Mouse (Mus musculus) gonadal fat pad, adult 2 months (tissue): ENCODE data around the gene Snx14. TPM values are rescaled to one million over a fixed set of nuclear protein-coding genes. Genes with fewer than 3 reads are reported as not detected.

Source experiments
- DNase-seq: peaks from one replicate; pipeline ENCODE4 v3.0.0-alpha.2; 2012; ENCODE audit warnings: low read depth
- polyA plus RNA-seq: library from polyadenylated mRNA; depleted of rRNA; stranded (reverse); fragments of >200 nt; gene quantifications from 2 replicates; pipeline ENCODE4 v1.2.3, GENCODE M21; 2012

Gene Snx14
- polyA plus RNA-seq, 1 experiment = 16.7 TPM

GRCm38 (mm10) chr9:88380542-88380941 is 58.2 kb downstream of the Snx14 start:
- DNase-seq = no peak

- no peak for DNase-seq
Observed at GRCm38 (mm10) chr9:88380076-88380475, 58.7 kb downstream of the Snx14 start.

GRCm38 (mm10) chr9:88379057-88379456 is 59.7 kb downstream of the Snx14 start:
- DNase-seq = no peak

- DNase-seq = no peak
Observed at GRCm38 (mm10) chr9:88377483-88377882, 61.3 kb downstream of the Snx14 start.

- no peak for DNase-seq
Observed at GRCm38 (mm10) chr9:88373001-88373400, 65.8 kb downstream of the Snx14 start.

DNA sequence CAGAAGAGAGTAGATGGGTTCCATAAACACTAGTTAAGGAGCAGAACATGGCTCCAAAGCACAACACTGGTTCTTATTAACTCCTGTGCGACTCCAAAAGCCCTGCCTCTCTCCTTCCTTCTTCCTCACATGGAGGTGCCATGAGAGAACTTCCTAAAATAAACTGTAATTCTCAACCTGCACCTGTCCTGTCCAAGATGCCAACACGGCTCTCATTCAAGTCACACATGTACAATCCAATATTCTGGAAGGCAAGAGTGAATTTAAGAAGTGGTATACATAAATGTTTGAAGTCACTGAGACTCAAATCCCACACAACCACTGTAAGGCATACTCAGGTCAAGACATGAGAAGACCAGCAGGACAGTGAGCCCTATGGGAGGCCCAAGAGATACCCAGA is 67.6 kb downstream of the Snx14 start:
- DNase-seq = no peak

GRCm38 (mm10) chr9:88369666-88370065 is 69.1 kb downstream of the Snx14 start:
- DNase-seq = no peak

DNA sequence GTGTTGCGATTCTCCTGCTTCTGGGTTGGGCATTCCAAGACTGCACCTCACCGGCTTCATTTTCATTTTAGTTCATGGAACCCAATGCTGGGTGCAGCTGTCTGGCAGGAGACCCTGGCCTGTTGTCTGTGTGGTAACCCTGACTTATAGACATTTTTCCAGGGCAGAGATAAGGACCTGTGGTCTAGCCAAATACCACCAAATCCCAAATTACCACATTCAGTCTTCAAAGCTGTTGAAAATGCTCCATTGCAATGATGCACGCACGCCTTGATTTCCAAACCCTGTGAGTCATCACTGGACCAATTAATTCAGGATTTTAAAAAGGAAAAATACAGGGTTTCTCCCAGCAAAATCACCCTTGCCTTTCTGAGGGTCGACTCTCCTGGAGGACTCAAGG is 70.3 kb downstream of the Snx14 start:
- no peak for DNase-seq

GRCm38 (mm10) chr9:88367751-88368150 is 71.0 kb downstream of the Snx14 start:
- DNase-seq = no peak

DNA sequence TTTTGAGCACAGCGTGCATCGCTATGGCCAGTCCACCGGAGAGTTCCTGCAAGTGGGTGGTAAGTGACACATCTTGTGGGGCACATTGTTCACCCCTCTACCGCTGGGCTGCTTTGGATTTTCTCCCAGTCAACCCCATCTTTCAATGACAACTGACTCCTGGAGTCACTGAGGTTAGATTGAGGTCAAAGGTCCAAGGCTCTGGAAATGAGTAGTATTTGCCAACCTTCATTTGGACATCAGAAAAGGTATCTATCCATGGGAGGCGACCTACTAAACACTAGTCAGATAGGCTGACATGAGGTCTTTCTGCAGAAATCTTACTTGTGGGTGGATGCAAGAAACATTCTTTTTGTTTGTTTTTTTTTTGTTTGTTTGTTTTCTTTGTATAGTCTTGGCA is 71.4 kb downstream of the Snx14 start:
- DNase-seq = no peak

DNA sequence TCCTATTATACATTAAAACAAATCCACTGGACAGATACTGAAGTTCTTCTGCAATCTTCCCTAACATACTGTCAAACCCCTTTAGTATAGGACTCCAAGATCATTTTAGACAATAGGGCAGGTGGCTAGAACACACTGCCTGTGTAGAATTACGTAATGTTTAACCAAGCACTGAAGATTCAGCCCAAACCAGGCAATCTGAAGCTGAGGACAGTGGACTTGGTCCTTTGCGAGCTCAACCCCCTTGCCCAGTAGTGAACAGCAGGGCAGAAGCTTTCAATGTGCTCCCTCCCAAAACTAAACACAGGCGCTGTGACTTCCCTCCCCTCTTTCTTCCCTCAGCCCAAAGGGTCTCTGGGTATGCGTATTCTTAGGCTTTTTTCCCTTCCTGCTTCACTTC is 71.9 kb downstream of the Snx14 start:
- no peak for DNase-seq

DNA sequence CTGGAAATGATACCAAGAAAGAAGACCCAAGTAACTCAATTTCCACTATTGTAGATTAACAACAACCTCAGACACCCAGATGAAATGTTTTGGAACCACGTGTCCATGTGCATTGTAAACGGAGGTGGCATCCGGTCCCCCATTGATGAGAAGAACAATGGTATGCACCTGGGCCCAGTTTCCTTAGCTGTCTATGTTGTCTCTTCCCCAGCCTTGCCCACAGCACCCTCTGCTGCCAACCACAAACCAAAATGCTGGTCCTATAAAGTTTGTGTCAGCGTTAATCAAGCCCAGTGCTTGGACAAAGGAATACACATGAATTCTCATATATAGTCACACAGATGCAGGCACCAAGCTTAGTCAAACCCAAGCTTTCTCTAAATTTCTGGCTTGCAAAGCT is 72.5 kb downstream of the Snx14 start:
- no peak for DNase-seq

DNA sequence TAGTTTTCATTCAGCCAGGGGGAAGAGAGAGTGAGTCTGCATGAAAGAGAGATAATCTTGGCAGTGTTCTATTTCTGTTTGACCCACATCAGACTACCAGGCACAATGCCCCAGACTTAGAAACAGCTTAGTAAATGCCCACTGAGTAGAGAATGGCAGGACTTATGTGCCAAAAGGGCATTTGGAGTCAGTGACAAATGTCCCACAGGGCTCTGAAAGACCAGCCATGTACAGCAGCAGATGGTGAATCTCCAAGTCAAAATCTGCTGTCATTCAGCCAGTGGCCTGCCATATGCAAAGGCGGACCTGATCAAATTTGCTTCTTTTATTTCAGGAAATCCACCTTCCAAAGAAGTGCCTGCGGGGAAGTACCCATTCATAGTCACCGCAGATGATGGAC is 75.7 kb downstream of the Snx14 start:
- no peak for DNase-seq

DNA sequence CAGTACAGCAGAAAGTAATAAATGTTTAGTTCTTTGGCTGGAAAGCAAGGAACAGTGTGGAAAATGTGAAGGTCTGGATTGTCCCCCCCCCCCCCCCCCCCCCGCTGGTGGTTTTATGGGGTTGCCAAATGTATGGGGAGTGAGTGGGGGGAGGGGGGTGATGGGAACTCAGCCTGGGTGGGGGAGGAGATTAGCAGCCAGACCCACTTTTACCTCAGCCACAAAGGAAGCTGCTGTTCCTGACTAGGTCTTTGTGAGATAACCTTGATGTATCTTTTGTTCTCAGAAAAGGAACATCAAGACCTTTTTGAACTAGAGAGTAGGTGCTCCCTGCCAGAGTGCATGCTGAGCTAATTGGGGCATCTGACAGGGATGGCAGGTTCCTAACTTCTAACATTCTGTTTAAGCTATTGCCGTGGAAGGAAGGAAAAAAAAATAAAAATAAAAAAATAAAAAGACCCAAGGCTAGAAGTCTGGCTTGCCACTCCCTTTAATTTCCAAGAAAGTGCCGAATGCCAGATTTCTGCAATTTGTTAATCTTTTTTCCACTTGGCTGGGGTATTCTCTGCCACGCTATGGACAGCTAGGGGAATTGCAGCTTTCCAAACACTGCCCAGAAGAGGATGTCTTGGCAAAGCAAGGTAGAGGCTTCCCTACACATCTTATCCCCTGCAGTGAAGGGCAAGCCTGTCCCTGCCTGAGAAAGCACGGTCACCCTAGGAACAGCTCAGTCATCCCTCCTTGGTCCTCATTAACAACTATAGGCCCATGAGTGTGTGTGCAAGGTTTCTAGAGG is 76.5 kb downstream of the Snx14 start:
- no peak for DNase-seq

DNA sequence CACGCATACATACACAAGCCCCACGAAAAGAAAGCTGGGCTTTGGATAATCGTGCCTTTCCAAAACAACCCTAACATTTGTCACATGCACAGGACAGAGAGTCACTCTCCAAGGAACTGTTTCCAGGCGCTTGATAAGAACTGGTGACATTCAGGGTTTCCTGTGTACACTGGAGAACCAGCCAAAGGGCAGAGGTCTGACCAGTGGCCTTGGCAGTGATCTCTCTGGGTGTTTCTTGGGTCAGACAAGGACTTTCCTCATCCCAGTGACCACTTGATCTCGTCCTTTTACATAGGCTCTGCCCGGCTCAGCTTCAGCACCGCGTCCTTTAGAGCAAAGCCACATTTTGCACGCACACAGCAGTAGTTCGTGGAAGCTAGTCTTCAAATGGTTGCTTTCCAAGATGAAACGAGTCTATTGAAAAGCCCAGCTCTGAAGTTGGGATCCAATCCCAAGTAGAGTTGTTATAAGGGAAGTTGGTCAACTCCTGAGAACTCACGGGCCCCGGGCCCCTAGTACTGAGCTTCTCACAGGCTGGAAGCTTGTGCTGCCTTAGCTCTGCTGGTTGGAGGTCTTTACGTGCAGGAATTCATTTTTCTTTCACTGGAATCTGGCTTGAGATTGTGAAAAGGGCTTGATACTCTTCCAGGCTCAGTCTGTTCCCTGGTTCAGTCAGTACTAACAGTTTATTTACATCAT is 77.4 kb downstream of the Snx14 start:
- DNase-seq = no peak

DNA sequence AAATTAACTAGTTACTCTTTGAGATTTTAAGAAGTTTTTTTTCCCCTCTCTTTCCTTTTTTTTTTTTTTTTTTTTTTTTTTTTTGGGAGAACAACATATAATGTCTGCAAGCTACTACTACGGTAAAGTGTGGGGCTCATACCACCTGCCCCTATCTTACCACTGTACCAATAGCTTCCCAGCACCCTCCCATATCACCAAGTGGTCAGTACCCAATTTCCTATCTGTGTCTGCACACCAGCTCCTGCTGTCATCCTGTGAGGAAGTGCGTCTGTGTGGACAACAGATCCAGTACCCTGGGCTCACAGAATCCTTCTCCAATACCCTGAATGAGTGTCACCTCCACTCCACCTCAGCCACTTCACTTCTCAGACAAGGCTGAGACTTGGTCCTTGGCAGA is 79.6 kb downstream of the Snx14 start:
- no peak for DNase-seq

- DNase-seq = no peak
Observed at GRCm38 (mm10) chr9:88357173-88357572, 81.6 kb downstream of the Snx14 start.

DNA sequence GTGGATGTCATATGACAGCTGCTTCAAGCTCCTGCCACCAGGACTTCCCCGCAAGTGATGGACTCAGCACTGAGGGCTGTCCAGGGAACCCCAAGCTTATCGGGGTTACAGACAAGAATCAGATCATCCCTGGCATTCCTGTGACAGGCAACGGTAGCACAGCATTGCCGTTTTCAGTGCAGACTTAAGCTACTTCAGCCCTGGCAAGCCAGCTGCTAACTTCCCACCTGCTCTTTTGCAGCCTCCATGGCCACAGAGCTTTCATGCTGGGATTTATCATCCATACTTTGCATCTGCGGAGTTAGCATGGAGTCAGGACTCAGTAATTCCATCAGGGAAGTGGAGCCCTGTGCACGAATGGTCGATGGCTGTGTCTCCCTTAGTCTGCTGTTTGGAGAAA is 85.3 kb downstream of the Snx14 start:
- no peak for DNase-seq

GRCm38 (mm10) chr9:88352741-88353140 is 86.0 kb downstream of the Snx14 start:
- DNase-seq = no peak

- no peak for DNase-seq
Observed at GRCm38 (mm10) chr9:88351163-88351562, 87.6 kb downstream of the Snx14 start.

- no peak for DNase-seq
Observed at GRCm38 (mm10) chr9:88350317-88350716, 88.4 kb downstream of the Snx14 start.

GRCm38 (mm10) chr9:88348623-88349022 is 90.1 kb downstream of the Snx14 start:
- no peak for DNase-seq

DNA sequence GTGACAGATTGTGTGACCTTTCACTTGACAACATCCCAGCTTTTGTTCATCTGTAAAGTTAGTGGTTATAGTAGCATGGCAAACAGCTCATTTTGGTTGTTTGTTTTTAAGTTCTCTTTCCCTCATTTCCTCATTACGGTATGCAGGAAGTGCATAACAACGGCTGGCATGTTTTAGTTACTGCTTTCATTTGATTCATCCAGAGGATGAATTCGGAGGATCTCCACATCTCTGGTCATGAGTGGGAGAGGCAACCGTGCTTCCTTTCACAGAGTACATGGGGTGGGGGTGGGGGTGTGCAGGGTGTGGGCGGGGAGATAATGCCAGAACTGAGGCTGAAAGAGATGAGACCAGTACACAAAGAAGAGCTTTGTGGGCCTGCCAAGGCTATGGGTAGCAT is 91.9 kb downstream of the Snx14 start:
- DNase-seq = no peak
